Mouse (Mus musculus): Measurements from ENCODE around the gene Gpam.

Gene Gpam

DNA sequence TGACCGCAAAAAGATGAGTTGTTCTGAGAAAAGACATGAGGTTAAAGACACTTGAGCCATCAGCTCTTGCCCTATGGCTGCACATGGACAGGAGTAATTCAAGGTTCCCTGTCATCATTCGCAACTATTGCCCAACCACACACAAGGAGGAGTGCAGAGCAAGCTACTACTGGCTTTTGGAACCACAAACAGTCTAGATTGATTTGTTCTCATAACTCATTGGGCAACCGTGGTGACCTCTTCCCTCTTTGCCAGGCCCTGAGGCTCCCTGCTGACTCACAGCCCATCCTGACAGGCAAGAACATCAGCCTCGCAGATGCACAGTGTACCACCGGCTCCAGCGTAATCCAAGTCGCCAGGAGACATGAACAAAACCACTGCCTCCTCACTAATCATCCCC is 12.3 kb upstream of the Gpam start:
- DNase-seq (ENCODE audit: low spot score): no peak

DNA sequence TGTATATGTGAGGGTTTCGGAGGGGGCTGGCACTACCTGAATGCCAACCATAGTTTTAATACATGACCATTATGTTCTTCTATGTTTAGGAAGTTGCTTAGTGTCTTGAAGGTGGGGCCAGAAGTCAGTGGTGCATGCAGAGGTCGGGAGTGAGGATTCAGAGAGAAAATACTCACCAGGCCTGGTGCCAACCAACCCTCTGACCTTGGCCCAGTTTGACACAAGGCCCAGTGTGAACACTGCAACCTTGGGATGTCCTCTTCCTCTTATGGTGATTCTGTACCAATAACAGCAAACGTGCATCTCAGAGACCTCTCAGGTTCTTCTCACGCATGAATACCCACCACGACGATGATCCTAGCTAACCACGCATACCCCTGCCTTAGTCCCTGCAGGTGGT is 11.5 kb upstream of the Gpam start:
- no peak for DNase-seq (ENCODE audit: low spot score)

DNA sequence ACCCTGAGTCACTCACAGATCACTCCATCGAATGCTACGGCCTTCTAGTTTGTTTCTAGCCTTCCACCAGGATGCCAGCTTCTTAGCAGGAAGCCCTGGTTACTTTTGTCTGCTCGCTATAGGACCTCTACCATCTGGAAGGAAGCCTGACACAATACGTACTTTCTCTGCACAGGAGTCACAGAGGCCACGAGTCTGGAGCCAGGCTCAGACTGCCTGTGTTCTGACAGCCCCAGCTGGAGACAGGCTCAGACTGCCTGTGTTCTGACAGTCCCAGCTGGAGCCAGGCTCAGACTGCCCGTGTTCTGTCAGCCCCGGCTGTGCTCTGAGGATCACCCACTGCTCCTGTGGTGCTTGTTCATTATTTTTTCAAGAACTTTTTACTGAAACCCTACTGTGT is 10.8 kb upstream of the Gpam start:
- peak; percentile 36 for DNase-seq (ENCODE audit: low spot score)

DNA sequence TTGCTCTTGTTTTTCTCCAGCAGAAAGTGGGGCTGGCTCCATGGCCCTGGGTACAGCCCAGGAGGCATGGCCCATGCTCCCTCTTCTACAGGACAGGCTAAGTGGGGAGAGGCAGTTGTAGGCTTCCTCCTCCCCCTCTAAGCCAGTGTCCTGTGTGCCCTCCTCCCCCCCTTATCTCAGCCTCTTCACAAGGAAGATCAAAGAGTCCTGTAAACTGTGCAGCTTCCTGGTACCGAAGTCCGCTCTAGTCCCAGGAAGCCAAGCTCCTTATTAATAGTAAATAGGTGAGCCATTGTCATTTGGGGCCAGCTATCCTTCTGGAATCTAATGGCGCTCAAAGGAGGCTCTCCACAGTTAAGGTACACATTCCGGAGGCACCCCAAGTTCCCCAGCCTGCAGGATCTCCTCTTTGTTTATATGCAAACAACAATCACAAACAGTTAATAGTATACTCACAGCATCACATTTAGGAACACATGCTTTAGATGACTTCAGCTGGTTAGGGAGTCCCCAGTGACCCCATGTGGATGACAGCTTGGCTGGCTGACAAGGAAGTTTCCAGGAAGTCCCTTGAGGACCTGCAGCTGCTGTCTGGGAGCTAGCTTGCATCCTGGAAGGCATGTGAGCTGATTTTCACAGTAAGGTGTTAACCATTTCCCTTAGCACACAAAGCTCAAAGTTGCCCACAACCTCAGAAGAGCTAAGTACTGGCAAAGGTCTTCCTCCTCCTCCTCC is 9.8 kb upstream of the Gpam start:
- DNase-seq (ENCODE audit: low spot score): no peak

DNA sequence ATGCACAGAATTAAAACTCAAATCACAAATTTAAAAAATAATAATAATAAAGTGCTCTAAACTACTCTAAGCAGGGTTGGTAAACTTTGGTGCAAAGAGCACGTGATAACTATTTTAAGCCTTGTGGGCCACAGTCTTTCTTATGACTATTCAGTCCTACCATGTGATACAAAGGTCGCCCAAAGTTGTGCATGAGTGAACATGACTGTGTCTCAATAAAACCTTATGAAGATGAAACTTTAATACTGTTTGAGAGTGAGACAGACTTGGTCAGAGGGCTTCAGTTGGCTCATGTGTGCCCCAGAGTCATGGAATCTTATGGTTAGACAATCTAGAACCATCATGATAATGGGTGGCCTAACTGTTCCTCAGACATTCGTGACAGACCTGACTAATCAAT is 8.9 kb upstream of the Gpam start:
- no peak for DNase-seq (ENCODE audit: low spot score)

DNA sequence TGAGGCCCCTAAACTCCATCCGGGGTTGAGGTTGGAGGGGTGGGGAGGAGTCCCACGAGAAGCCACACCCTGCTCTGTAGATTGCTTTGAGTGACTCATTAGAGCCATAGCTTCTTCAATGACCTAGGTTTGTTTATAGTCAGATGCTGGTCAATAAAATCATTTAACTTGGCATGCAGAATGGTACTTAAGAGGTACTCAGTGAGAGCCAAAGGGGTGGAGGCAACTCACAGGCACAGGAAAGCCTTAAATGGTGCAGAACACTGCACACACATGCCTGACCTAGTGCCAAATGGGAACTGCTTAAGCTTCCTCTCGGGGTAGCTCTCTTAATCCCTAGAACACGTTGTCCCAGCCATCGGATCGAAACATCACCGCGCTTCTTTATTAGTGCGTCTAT is 7.5 kb upstream of the Gpam start:
- no peak for DNase-seq (ENCODE audit: low spot score)

DNA sequence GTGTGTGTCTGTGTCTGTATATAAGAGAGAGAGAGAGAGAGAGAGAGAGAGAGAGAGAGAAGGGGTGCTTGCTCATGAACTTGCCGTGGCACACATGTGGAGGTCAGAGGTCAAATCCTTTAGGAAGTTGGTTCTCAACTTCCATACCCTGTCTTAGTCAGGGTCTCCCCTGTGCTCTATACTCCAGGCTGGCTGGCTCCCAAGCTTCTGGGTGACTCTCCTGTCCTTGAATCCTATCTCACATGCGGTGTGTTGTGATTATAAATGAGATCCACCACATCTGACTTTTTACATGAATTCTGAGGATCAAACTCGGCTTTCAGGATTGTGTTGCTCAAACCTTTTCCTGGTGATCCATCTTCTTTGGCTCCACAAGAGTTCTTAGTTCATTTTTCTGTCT is 5.4 kb upstream of the Gpam start:
- no peak for DNase-seq (ENCODE audit: low spot score)

DNA sequence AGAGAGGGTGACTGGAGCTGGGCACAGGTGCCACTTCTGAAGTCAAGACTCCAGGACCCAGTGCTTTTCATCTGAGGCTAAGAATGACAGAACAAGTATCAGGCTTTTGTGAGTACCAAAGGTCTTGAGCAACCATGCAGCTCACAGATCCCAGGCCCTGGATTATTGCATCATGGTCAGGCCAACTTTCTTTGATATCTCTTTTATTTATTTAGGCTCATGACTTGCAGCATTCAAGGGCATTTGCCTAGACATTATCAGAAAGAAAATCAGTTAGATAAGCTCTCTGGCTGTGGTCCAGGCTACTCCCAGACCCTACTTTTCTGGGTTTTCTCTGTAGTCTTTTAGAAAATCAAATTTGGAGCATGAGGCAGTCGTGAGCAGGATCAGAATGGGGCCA is 4.7 kb upstream of the Gpam start:
- no peak for DNase-seq (ENCODE audit: low spot score)

DNA sequence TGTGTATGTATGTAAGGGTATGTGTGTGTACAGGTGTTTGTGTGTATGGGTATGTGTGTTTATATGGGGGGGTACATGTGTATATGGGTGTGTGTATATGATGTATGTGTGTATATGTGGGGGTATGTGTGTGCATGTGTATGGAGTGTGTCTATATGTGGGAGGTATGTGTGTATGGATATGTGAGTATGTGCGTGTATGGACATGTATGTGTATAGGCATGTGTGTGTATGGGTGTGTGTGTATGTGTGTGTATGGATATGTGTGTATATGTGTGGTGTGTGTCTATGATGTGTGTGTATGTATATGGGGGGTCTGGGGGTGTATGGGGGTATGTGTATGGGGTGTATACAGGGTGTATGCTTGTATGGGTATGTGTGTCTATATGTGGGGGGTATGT is 1.4 kb upstream of the Gpam start:
- no peak for DNase-seq (ENCODE audit: low spot score)

DNA sequence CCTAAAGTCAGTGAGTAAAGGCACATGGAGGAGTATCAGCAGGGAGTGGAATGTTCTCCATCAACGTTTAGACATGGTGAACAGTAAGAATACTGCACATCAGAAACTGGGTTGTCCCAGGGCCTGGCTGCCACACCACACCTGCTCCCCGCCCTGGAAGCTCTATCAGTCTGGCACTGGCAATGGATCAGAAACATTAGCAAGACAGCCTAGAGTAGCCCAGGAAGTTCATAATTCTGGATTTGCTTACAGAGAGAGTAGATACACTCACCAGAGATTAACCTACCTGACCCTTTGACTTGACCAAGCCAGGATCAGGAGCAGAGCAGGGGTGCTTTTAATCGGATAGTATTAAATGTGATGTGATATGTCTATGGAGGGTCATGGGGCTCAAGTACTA is 1.6 kb downstream of the Gpam start:
- DNase-seq (ENCODE audit: low spot score): no peak

DNA sequence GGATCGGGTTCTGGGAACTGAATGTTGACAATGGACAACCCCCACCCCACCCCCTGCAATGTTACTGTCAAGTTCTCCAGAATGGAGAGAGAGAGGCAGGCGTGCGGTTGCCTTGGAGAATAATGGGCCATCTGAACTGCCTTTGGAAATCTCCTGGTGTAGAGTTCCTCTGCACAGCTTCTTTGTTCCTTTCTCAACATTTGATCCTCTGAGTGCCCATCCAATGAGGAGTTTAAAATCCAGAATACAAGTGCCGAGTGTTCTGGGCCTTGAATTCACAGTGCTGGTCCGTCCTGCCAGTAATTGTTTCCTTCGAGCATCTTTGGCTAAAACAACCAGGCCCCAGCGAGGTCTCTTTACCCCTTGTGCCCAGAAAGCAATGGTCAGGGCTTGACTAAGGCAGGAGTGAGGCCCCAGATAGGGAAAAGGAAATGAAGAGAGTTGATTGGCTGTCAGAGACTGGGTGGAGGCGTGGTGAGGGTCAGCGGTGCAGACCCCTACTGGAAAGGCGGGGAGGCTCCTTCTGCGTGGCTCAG is 4.0 kb downstream of the Gpam start:
- DNase-seq (ENCODE audit: low spot score): peak; percentile 67

DNA sequence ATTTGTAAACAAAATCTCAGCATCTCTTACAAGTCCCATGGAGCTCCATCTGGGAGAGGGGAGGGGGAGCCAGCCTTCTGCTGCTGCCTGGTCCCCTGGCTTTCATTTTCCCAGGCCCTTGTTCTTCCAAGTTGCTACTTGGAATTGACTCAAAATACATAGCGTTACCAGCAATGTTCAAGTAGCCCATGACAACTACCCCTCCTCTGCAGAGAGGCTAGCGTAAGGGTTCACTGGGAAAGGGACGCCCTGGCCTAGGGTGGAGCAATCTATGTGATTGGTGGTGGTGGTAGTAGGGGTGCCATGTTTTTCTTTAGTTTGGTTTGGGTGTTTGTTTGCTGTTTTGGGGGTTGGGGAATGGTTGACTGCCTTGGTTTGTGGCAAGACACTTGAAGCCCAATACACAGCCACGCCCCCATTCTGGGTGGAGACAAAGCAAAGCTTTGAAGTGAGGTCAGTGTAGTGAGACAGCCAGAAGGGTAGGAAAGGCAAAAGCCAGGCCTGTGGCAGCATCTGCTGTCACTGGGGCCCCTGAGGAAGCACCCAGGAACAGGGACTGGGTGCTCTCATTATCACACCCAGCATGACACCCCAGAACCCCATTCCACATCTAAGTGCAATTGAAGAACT is 4.6 kb downstream of the Gpam start:
- peak; percentile 61 for DNase-seq (ENCODE audit: low spot score)

DNA sequence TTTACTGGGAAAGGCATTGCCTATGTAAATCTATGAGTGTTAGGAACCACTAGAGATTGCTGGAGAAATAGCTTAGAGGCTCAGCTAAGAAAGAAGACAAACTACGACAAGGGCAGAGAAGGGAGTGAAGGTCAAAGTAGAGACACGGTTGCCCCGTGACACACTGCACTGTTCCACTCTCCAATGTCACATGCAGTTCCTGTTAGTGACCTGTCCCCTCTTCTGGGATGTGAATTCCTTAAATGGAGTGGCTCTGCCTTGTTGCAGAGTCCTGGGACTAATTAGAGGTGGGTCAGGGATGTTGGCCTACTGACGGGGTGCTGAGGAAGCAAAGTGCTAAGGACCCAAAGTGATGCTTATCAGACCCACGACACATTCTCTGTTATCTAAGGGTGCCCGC is 5.2 kb downstream of the Gpam start:
- DNase-seq (ENCODE audit: low spot score): no peak

DNA sequence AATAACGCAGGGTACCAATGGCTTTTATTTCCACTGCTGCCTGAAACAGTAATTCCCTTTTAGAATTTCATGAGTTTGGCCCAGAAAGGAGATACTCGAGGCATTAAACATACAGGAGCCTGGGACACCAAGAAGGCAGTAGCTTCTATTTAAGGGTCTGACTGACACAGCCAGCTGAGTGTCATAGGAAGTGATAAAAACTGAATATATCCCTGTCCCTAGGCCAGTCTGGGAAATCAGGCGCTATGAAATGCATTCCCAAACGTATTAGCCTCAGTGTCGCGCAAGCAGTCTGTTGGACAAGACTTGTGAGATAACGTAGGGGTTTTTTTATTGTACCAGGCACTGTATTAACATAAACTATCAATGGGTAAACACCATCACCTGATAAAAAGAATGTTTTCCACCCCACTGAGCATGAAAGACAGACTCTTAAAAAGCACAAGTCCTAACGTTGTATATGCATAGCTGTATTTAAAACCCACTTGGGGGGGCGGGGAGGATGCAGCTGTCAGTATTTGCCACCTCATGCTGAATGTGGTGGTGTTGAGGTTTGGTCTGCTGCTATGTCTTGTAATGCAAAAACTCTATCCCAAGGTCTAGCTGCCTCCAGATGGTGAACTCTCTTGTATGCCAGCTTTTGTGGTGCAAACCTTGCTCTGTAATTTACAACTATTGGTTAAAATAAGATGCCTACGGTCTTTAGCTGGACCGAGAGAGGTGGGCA is 6.4 kb downstream of the Gpam start:
- no peak for DNase-seq (ENCODE audit: low spot score)

DNA sequence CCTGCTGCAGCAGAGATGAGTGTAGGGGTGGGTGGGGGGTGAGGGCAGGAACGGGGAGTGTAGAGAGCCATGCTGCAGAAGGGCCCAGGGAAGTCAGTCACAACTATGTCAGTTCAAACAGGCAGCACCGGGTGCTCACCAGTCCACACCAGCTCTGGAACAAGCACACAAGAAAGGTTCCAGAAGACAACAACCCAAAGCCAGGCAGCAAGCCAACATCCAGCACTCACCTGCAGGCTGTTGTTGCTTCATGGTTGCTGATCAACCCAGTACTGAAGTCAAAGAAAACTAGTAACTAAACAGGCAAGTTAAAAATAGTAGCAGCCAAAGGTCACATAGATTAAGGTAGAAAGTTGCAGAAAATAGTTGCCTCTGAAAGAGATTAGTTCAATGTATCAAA is 7.5 kb downstream of the Gpam start:
- no peak for DNase-seq (ENCODE audit: low spot score)

DNA sequence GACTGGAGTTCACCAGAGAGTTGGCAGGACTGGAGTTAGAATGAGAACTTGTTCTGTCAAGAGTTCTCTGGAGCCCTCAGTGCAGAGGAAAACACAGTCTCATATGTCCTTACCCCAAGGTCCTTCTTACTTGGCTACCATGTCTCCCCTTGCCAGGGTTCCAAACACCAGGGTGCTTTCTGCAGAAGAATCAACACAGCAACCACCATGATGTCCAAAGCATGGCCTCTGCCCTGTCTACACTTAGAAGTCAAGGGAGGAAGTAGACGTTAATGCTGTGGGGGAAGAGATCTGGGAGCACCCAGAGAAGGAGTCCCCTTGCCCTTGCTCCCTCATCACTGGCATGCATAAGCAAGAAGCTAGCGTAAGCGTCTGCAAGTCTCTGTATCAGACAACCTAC is 9.0 kb downstream of the Gpam start:
- DNase-seq (ENCODE audit: low spot score): no peak

DNA sequence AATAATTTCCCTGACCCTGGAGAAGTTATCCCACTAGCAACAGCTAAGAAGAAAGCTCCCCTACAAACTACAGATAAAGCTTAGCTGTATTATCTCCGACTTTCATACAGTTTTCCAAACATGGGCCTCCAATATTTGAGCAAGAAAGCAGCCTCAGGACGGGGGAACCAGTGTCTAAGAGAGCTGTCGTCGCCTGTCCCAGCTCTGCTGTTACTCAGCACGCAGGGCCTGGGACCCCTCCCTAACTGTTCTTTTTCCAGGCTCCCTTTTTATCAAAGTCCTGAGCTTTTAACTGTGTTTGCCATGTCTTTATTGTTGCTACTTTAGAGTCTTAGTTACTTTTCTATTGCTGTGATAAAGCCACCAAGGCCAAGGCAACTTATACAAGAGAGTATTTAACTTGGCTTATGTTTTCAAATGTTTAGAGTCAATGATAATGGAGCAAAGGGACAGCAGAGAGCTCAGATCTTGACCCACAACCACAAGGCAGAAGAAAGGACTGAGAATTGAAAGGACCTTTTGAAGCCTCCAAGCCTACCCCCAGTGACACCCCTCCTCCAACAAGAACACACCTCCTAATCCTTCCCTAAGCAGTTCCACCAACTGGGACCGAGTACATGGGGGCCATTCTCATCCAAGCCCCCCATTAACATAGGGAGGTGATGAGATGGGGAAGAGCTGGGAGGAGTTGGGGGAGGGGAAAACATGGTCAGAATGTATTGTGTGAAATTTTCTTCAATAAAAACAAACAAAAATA is 9.8 kb downstream of the Gpam start:
- DNase-seq (ENCODE audit: low spot score): no peak

DNA sequence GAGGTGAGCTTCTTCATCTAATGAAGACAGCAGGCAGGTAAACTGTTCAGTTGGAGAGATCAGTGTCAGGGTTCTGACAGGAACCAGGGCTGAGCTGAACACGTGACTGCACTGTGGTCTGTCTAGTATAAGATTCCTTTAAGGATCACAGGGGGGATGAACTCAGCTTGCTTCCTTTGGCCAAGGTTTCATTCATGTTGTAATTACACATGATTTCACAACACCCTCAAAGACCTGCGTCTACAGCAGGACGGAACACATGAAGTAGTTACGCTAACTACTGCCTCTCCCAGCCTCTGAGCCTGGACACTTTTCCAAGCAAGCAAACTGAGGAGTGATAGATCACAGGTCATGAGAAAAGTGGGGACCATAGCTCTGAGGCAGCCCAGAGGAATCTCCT is 11.5 kb downstream of the Gpam start:
- DNase-seq (ENCODE audit: low spot score): no peak

DNA sequence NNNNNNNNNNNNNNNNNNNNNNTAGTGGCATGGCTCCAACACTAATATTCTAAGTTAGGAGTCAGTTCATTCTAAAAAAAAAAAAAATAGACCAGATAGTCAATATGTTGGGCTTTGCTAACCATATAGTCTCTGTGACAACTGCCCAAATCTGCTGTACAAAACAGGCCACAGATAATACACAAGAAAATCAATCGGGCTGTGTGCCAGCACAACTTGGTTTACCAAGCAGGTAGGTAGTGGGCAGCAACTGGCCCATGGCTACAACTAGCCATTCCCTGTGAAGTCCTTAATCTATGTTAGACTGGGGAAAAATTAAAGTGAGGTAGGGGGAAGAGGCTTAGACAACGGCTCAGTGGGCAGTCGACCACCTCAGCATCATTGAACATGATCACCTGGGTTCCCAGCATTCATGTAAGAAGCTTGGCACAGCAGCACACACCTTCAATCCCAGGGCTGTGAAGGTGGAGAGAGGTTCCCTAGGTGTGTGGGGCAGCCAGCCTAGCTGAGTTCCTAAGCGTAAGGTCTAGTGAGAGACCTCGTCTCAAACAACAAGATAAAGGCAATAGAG is 12.1 kb downstream of the Gpam start:
- DNase-seq (ENCODE audit: low spot score): no peak

DNA sequence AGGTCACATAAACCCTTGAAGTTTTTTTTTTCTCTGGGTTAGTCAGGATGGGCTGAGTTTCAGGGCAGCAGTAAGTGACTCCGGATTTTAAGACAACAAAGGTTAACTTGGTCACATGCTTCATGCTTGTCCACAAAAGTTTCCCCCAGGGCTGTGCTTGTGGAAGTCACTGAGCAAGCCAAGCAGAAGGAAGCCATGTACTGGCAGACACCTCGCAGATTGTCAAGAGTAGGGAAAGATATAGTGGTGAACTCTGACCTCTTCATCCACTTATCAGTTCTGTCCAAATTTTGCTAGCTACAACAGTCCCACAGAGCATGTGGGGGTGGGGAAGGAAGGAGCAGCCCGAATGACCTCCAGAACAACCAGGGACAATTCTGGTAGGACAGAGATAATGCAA is 19.1 kb downstream of the Gpam start:
- no peak for DNase-seq (ENCODE audit: low spot score)

DNA sequence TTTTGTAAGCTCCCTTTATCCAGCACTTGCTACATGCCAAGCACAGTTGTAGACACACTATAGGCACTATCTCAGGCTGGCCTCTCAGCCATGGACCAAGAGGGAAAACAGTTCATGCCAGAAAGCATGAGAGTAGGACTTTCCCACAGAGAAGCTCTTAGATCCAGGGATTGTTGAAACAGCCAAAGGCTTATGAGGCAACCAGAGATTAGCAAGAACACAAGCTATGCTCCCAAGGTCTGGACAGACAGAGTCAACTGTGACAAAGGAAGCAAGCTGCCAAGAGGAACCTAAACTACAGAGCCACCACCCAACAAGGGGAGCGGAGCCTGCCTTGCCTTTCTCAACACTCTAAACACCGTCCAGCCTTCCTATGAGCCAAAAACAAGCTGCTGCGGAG is 21.1 kb downstream of the Gpam start:
- DNase-seq (ENCODE audit: low spot score): no peak
